Mouse (Mus musculus) E14TG2a.4 (cell line): ENCODE data around the gene Cops2.

Experiments used
- CTCF ChIP-seq: conservative IDR thresholded peaks from 2 replicates; pipeline ENCODE4 v1.5.1; 2014; ENCODE audit warnings: low read length
- NANOG ChIP-seq: IDR thresholded peaks from 2 replicates; pipeline ENCODE4 v1.6.1; 2014; ENCODE audit warnings: borderline replicate concordance, low read length, mixed read lengths
- POU5F1 ChIP-seq: IDR thresholded peaks from 2 replicates; pipeline ENCODE4 v1.6.1; 2014; ENCODE audit warnings: low read length, borderline replicate concordance

DNA sequence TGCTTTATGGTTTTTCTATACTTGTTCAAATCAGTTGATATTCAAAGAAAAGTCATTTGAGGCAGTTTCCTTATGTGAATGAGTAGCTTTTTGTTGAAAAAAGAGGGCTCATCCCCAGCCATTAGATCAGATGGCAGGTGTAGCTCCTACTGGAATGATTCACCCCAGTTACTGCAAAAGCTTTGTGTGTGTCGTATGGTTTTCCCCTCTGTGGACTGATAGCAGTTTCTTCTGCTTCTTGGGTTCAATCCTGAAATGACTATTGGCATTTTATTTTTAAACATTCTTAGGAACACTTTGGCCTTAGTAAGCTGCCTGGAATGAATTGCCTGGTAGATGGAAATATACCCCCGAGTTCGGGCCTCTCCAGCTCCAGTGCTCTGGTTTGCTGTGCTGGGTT, 37.4 kb upstream of the Cops2 start:
- TF ChIP-seq CTCF (no peak), POU5F1 (no peak), NANOG (no peak)
